Mouse (Mus musculus) ES-E14 (cell line): ENCODE measurements around the gene Ppp1r1b. TPM values are rescaled to one million over a fixed set of nuclear protein-coding genes. Genes with fewer than 3 reads are reported as not detected.

Experiments
- DNase-seq: peaks from one replicate; pipeline ENCODE4 v3.0.0-alpha.2; 2013; ENCODE audit warnings: low read depth, low spot score
- H3K27ac ChIP-seq: 2 replicates; pipeline ENCODE4 v1.5.1; 2012; ENCODE audit warnings: low read depth, mild to moderate bottlenecking, low read length, moderate library complexity, mixed read lengths; ENCODE audit not compliant: poor library complexity, insufficient read depth, severe bottlenecking
- H3K36me3 ChIP-seq: 2 replicates; pipeline ENCODE4 v1.6.1; 2012; ENCODE audit warnings: mild to moderate bottlenecking, low read length, moderate library complexity, mixed read lengths; ENCODE audit not compliant: control insufficient read depth, poor library complexity, insufficient read depth, severe bottlenecking
- H3K4me1 ChIP-seq, 2 experiments: fragments of 150-350 bp in 1 of 2; sonication (generic) in 1 of 2; 2 replicates each; pipeline ENCODE4 v1.6.1; 2012; ENCODE audit warnings: low read length in 2 of 2, mild to moderate bottlenecking in 1 of 2, mixed read lengths in 1 of 2; ENCODE audit not compliant: control insufficient read depth in 2 of 2, insufficient read depth in 2 of 2, poor library complexity in 1 of 2
- H3K4me3 ChIP-seq, 2 experiments: fragments of 150-350 bp in 1 of 2; sonication (generic) in 1 of 2; 2 replicates each; pipeline ENCODE4 v1.5.1; 2012; ENCODE audit warnings: low read length in 2 of 2, low read depth in 1 of 2, mild to moderate bottlenecking in 1 of 2, mixed read lengths in 1 of 2; ENCODE audit not compliant: insufficient read depth in 1 of 2, poor library complexity in 1 of 2, severe bottlenecking in 1 of 2
- H3K9ac ChIP-seq: 2 replicates; pipeline ENCODE4 v1.6.1; 2012; ENCODE audit warnings: low read depth, mild to moderate bottlenecking, low read length, mixed read lengths; ENCODE audit not compliant: poor library complexity, insufficient read depth, severe bottlenecking
- H3K9me3 ChIP-seq: fragments of 150-350 bp; sonication (generic); 2 replicates; pipeline ENCODE4 v1.6.1; 2012; ENCODE audit warnings: low read depth, mild to moderate bottlenecking, low read length; ENCODE audit not compliant: control insufficient read depth, insufficient read depth
- CHD2 ChIP-seq: IDR thresholded peaks from 2 replicates; pipeline ENCODE4 v1.6.1; 2014; ENCODE audit warnings: mild to moderate bottlenecking, low read depth, low read length, inconsistent platforms
- HCFC1 ChIP-seq: IDR thresholded peaks from 2 replicates; pipeline ENCODE4 v1.6.1; 2012; ENCODE audit warnings: low read length, inconsistent platforms, borderline replicate concordance; ENCODE audit not compliant: insufficient read depth
- MAFK ChIP-seq: IDR thresholded peaks from 2 replicates; pipeline ENCODE4 v1.6.1; 2014; ENCODE audit warnings: mild to moderate bottlenecking, low read depth, low read length, inconsistent platforms; ENCODE audit not compliant: insufficient read depth
- ZC3H11A ChIP-seq: IDR thresholded peaks from 2 replicates; pipeline ENCODE4 v1.6.1; 2012; ENCODE audit warnings: low read depth, mild to moderate bottlenecking, inconsistent platforms, low read length, borderline replicate concordance
- ZNF384 ChIP-seq: IDR thresholded peaks from 2 replicates; pipeline ENCODE4 v1.6.1; 2012; ENCODE audit warnings: low read depth, low read length, inconsistent platforms
- in situ Hi-C, 2 experiments: fragments of 600-800 bp; cut with MboI; formaldehyde crosslinking; loops; one replicate each; pipeline ENCODE4 v1.15.1; 2025; ENCODE audit warnings: low sequenced_read_pairs in 2 of 2, inconsistent platforms in 1 of 2; ENCODE audit not compliant: unreplicated experiment in 2 of 2
- total RNA-seq: library from RNA; depleted of rRNA; stranded (reverse); fragments of 300-350 nt; gene quantifications from 2 replicates; pipeline ENCODE4 v1.2.3, GENCODE M21; 2012

Gene Ppp1r1b
- total RNA-seq, 1 experiment: 0.22 TPM

DNA sequence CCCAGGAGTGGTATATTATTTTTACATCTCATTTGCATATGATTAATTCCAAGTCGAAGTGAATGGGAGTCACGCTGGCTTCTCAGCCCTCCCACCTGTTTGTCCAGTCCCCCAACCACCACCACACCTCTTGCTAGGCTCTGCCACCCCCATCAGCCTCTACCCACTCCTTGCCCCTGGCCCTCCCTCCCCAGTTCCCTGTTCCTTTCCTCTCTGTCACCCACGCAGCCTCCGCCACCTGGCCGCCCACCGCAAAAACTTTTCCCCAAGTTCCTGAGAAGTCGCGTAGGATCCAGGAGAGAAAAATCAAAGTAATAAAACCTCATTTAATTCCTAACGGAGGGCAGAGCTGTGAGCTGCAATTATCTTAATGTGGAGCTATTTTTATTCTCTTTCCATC, 2.0 kb upstream of the Ppp1r1b start:
- H3K9me3 ChIP-seq: no peaks in the 10 kb centered on the region
- H3K27ac ChIP-seq: no peak overlapping the region
- in situ Hi-C loops: no loop called here
- H3K36me3 ChIP-seq: no peaks in the 10 kb centered on the region
- H3K4me3 ChIP-seq: no peak overlapping the region
- TF ChIP-seq MAFK: no peak
- TF ChIP-seq ZC3H11A: no peak
- TF ChIP-seq ZNF384: no peak
- no peak for TF ChIP-seq CHD2
- TF ChIP-seq HCFC1: no peak
- peaks cover 0 to 10% of the 10 kb centered on the region in 2 experiments; a peak in 1 of 4 replicates for H3K4me1 ChIP-seq
- DNase-seq: no peak
- H3K9ac ChIP-seq: no peak overlapping the region

DNA sequence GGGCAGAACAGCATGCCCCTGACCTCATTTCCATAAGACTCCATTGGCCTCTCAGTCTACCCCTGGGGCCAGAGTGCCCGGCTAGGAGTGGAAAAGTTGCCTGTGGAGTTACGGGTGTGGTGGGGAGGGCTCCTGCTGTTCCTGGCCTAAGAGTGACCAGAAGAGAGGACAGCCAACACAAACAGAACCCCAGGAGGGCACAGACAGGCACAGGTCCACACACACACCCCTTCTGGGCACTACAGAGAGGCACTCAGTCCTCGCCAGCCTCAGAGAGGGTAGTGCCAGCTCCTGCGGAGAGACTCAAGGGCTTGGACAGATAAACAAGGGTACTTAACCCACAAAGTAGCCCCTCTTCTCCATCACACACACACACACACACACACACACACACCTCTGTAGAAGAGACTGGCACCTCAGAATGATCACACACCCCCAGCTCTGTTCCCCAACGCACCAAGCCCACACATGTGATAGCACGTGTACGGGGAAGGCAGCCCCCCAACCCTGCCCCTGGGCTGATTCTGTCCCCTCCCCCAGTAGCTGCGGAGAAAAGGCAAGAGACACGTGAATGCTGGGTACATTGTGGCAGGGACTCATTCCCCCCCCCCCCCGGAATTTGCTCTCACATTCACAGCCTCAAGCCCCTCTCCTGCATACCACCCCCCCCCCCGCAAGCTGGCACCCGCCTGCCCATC, 670 bp upstream of the Ppp1r1b start:
- Histone ChIP-seq H3K4me1 (peaks cover 0 to 7% of the 10 kb centered on the region in 2 experiments; a peak in 1 of 4 replicates), H3K9me3 (no peaks in the 10 kb centered on the region), H3K4me3 (peak overlapping the region in 1 of 2 experiments; percentile 66; a peak in 1 of 4 replicates), H3K9ac (no peak overlapping the region), H3K27ac (no peak overlapping the region), H3K36me3 (no peaks in the 10 kb centered on the region)
- no peak for DNase-seq
- in situ Hi-C loops: no loop called here
- TF ChIP-seq HCFC1: no peak
- TF ChIP-seq ZC3H11A: no peak
- no peak for TF ChIP-seq CHD2
- no peak for TF ChIP-seq MAFK
- TF ChIP-seq ZNF384: no peak

DNA sequence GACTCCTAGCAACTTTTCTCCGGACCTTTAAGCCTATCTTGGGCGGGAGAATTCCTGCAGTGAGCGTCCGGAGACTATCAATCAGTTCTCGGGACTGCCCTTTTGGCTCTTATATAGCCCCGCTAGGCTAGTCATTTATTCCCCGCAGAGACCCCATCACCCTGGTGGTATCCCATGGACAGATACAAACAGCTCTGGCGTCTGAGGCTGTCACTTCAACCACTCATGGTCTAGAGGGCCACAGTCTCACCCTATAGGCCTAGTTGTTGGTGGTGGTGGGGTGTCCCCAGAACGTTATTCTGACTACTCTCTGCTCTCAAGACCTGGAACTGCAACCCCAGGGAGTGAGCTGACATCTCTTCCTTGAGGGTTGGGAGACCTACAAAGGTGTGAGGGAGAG, 1.1 kb downstream of the Ppp1r1b start:
- Histone ChIP-seq H3K9ac (peak overlapping the region; percentile 46; the same call in 1 of the 2 replicates), H3K4me1 (peaks cover 0 to 14% of the 10 kb centered on the region in 2 experiments; a peak in 1 of 4 replicates), H3K36me3 (no peaks in the 10 kb centered on the region), H3K4me3 (peak overlapping the region; percentile 56 to 66), H3K9me3 (no peaks in the 10 kb centered on the region), H3K27ac (no peak overlapping the region)
- TF ChIP-seq ZC3H11A: no peak
- no peak for TF ChIP-seq HCFC1
- TF ChIP-seq MAFK: no peak
- TF ChIP-seq ZNF384: no peak
- TF ChIP-seq CHD2: no peak
- no peak for DNase-seq
- in situ Hi-C loops: no loop called here

DNA sequence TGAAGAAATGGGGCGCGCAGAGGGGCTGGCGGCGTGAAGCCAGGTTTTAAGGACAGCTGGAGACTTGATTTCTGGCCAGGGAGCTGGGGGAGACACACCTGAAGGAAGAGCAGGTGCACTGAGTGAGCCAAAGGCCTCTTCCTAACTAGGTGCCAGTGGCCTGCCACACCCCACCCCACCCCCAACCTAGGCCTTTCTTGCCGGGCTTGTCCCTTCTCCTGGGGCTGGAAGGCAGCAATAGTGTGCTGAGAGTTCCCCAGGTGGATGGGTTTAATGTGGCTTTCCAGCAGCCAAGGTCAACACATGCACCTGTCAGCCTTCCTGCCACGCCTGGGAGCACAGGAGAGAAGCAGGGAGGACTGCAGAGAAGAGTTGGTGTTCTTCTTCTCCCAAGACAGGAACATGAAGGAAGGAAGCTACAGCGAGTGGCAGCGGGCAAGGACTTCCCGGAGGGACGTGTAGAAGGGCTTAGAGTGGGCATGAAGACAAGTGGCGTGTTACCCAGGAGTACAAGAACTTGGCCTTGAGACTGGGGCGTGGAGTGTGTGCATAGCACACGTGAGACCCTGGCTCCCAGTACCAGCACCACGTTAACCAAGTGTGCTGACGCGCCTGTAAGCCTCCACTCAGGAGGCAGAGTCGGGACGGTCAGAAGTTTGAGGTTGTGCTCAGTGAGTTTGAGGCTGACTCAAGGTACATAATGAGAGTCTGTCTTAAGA, 4.2 kb downstream of the Ppp1r1b start:
- no peak overlapping the region for H3K4me3 ChIP-seq
- no peak for DNase-seq
- H3K4me1 ChIP-seq: peaks cover 2 to 19% of the 10 kb centered on the region in 2 experiments; a peak in 1 of 4 replicates
- H3K9me3 ChIP-seq: no peaks in the 10 kb centered on the region
- in situ Hi-C loops: no loop called here
- no peak overlapping the region for H3K9ac ChIP-seq
- no peaks in the 10 kb centered on the region for H3K36me3 ChIP-seq
- no peak overlapping the region for H3K27ac ChIP-seq
- TF ChIP-seq HCFC1: no peak
- TF ChIP-seq ZNF384: no peak
- TF ChIP-seq MAFK: no peak
- TF ChIP-seq CHD2: no peak
- TF ChIP-seq ZC3H11A: no peak
